Mouse (Mus musculus): ENCODE data around the gene Hist1h2ab. TPM values are rescaled to one million over a fixed set of nuclear protein-coding genes. Genes with fewer than 3 reads are reported as not detected.

The Hist1h2ab gene
- polyA plus RNA-seq, 2 experiments, result 39.0 to 40.4 TPM

DNA sequence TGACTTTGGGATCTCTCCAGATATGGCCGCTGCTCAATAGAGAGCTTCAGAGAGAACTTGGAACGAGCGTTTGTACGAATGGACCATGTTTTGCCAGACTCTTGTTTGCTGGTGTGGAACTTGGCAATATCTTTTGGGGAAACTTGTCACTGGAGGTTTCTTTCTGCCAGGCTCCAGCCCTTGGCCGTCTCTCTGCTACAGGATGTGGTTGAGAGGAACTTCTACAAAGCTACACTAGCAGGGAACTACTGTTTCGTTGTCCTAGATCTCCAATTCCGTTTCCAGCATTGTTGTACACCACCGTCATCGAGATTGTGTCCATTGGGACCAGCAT is 21.8 kb upstream of the Hist1h2ab start:
- H3K27ac ChIP-seq (replicated peaks; ENCODE audit: low read depth, low read length), result no peak overlapping the region
- DNase-seq (ENCODE audit: low spot score), result no peak
- whole genome bisulfite sequencing, result 96% methylated on average over 9 of the region's 9 CpGs

GRCm38 (mm10) chr13:23729706-23730105 is 21.2 kb upstream of the Hist1h2ab start:
- no peak overlapping the region for H3K9ac ChIP-seq (ENCODE audit: low read depth, low read length, severe bottlenecking)
- TF ChIP-seq POLR2A (IDR thresholded peaks at IDR 0.05; ENCODE audit: borderline replicate concordance, extremely low read depth, insufficient read depth, insufficient read length), result no peak
- no peak overlapping the region for H3K4me2 ChIP-seq (replicated peaks; ENCODE audit: low read depth, low read length, severe bottlenecking)
- H3K27ac ChIP-seq (replicated peaks; ENCODE audit: low read depth, low read length), result no peak overlapping the region
- H3K27me3 ChIP-seq (ENCODE audit: control insufficient read depth, insufficient read depth, low read length), result no peaks in the 10 kb centered on the region
- no peaks in the 10 kb centered on the region for H3K4me1 ChIP-seq (ENCODE audit: control insufficient read depth, insufficient read depth, low read length)
- H3K4me3 ChIP-seq (replicated peaks; ENCODE audit: low read length), result no peak overlapping the region
- 90% methylated on average over 5 of the region's 5 CpGs for WGBS
- H3K36me3 ChIP-seq (ENCODE audit: control insufficient read depth, insufficient read depth, low read length), result no peaks in the 10 kb centered on the region
- ATAC-seq (ENCODE audit: low FRiP score, low read depth) (no peak), DNase-seq (ENCODE audit: low spot score) (no peak)
- no peaks in the 10 kb centered on the region for H3K9me3 ChIP-seq (ENCODE audit: control insufficient read depth, low read length)

More for the DNA sequence above, 21.8 kb upstream of the Hist1h2ab start:
- no peak for ATAC-seq (ENCODE audit: low FRiP score, low read depth)
- Histone ChIP-seq H3K4me2 (replicated peaks; ENCODE audit: low read depth, low read length, severe bottlenecking) (no peak overlapping the region), H3K9me3 (ENCODE audit: control insufficient read depth, low read length) (no peaks in the 10 kb centered on the region), H3K4me1 (ENCODE audit: control insufficient read depth, insufficient read depth, low read length) (no peaks in the 10 kb centered on the region), H3K27me3 (ENCODE audit: control insufficient read depth, insufficient read depth, low read length) (no peaks in the 10 kb centered on the region), H3K9ac (ENCODE audit: low read depth, low read length, severe bottlenecking) (no peak overlapping the region), H3K4me3 (replicated peaks; ENCODE audit: low read length) (no peak overlapping the region), H3K36me3 (ENCODE audit: control insufficient read depth, insufficient read depth, low read length) (no peaks in the 10 kb centered on the region)
- TF ChIP-seq POLR2A (IDR thresholded peaks at IDR 0.05; ENCODE audit: borderline replicate concordance, extremely low read depth, insufficient read depth, insufficient read length), result no peak

DNA sequence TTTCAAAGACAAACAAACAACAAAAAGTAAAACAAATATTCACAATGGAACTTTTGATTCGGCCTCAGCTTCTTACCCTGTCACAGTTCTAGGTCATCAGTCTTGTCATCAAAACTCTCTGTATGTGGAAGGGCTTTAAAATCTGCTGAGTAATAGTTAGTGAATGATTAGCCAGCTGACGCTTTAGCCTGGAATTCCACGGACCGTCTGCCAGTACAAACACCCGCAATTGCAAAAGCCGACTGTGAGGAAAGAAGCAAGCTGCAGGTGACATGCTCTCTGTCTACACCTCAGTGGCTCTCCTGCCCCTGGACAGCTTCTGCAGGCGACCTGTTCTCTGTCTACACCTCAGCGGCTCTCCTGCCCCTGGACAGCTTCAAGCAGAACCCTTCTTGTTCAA is 20.4 kb upstream of the Hist1h2ab start:
- Histone ChIP-seq H3K4me3 (replicated peaks; ENCODE audit: low read length) (no peak overlapping the region), H3K9me3 (ENCODE audit: control insufficient read depth, low read length) (no peaks in the 10 kb centered on the region), H3K36me3 (ENCODE audit: control insufficient read depth, insufficient read depth, low read length) (no peaks in the 10 kb centered on the region), H3K9ac (ENCODE audit: low read depth, low read length, severe bottlenecking) (no peak overlapping the region), H3K4me2 (replicated peaks; ENCODE audit: low read depth, low read length, severe bottlenecking) (no peak overlapping the region), H3K4me1 (ENCODE audit: control insufficient read depth, insufficient read depth, low read length) (no peaks in the 10 kb centered on the region), H3K27me3 (ENCODE audit: control insufficient read depth, insufficient read depth, low read length) (no peaks in the 10 kb centered on the region), H3K27ac (replicated peaks; ENCODE audit: low read depth, low read length) (no peak overlapping the region)
- WGBS, result 42% methylated on average over 8 of the region's 8 CpGs
- ATAC-seq (ENCODE audit: low FRiP score, low read depth) (no peak), DNase-seq (ENCODE audit: low spot score) (no peak)
- TF ChIP-seq POLR2A (IDR thresholded peaks at IDR 0.05; ENCODE audit: borderline replicate concordance, extremely low read depth, insufficient read depth, insufficient read length), result no peak

DNA sequence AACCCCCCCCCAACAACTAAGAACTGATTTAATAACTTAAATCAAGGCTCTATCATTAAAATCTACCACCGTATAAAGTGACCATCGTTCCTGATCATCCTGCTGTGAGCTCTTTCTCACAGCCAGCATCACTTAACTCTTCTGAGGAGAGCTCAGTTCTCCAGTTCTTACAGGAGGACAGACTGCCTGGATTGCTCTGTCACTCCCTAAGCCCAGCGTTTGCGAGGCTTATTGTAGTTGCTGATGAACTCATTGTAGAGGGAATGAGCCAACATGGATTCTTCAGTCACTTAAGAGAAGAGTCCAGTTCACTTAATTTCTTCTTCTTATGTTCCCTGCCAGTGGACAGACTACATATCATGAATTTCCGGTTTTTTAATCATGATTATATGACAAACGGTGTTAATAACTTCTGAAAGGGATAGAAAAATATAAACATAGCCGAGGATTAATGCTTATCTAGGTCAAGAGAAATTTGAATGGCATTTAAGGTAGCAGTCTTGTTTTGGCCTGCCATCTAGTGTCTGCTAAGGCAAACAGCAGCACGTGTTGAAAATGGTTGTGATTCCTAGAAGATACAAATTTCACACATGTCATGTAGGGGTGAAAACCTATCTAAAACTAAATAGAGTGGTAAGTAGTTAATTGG is 18.6 kb upstream of the Hist1h2ab start:
- Histone ChIP-seq H3K4me3 (replicated peaks; ENCODE audit: low read length) (no peak overlapping the region), H3K4me1 (ENCODE audit: control insufficient read depth, insufficient read depth, low read length) (no peaks in the 10 kb centered on the region), H3K27me3 (ENCODE audit: control insufficient read depth, insufficient read depth, low read length) (no peaks in the 10 kb centered on the region), H3K27ac (replicated peaks; ENCODE audit: low read depth, low read length) (no peak overlapping the region), H3K4me2 (replicated peaks; ENCODE audit: low read depth, low read length, severe bottlenecking) (no peak overlapping the region), H3K9ac (ENCODE audit: low read depth, low read length, severe bottlenecking) (no peak overlapping the region), H3K36me3 (ENCODE audit: control insufficient read depth, insufficient read depth, low read length) (no peaks in the 10 kb centered on the region), H3K9me3 (ENCODE audit: control insufficient read depth, low read length) (no peaks in the 10 kb centered on the region)
- no peak for TF ChIP-seq POLR2A (IDR thresholded peaks at IDR 0.05; ENCODE audit: borderline replicate concordance, extremely low read depth, insufficient read depth, insufficient read length)
- 26% methylated on average over 8 of the region's 8 CpGs for WGBS
- ATAC-seq (ENCODE audit: low FRiP score, low read depth), result peak; percentile 50; the same call in 1 of the 2 replicates
- peak; percentile 74 for DNase-seq (ENCODE audit: low spot score)

- no peak overlapping the region for H3K4me2 ChIP-seq (replicated peaks; ENCODE audit: low read depth, low read length, severe bottlenecking)
- no peak overlapping the region for H3K4me3 ChIP-seq (replicated peaks; ENCODE audit: low read length)
- no peaks in the 10 kb centered on the region for H3K27me3 ChIP-seq (ENCODE audit: control insufficient read depth, insufficient read depth, low read length)
- no peak overlapping the region for H3K9ac ChIP-seq (ENCODE audit: low read depth, low read length, severe bottlenecking)
- DNase-seq (ENCODE audit: low spot score) (no peak), ATAC-seq (ENCODE audit: low FRiP score, low read depth) (no peak)
- no peak for TF ChIP-seq POLR2A (IDR thresholded peaks at IDR 0.05; ENCODE audit: borderline replicate concordance, extremely low read depth, insufficient read depth, insufficient read length)
- H3K9me3 ChIP-seq (ENCODE audit: control insufficient read depth, low read length), result no peaks in the 10 kb centered on the region
- WGBS, result 71% methylated on average over 5 of the region's 5 CpGs
- no peak overlapping the region for H3K27ac ChIP-seq (replicated peaks; ENCODE audit: low read depth, low read length)
- H3K4me1 ChIP-seq (ENCODE audit: control insufficient read depth, insufficient read depth, low read length), result peaks cover 9% of the 10 kb centered on the region
- H3K36me3 ChIP-seq (ENCODE audit: control insufficient read depth, insufficient read depth, low read length), result no peaks in the 10 kb centered on the region
Observed at GRCm38 (mm10) chr13:23737091-23737490, 13.8 kb upstream of the Hist1h2ab start.

Measured in limb, embryonic 14.5 days (tissue).